Mouse (Mus musculus) lung, embryonic 15.5 days (tissue): ENCODE results near the gene Trim16. TPM values are rescaled to one million over a fixed set of nuclear protein-coding genes. Genes with fewer than 3 reads are reported as not detected.

Source experiments
- ATAC-seq: fragments of 200-750 bp; cut with Nextera tagmentation; 2 replicates; pipeline ENCODE4 v1.8.0; 2017; ENCODE audit warnings: moderate number of reproducible peaks, borderline replicate concordance; ENCODE audit not compliant: low FRiP score, low TSS enrichment; ENCODE audit errors: extremely low read depth
- H3K27ac ChIP-seq: fragments of 300-500 bp; sonication (generic); 2 replicates; pipeline ENCODE4 v1.5.1; 2015; ENCODE audit warnings: moderate library complexity, mild to moderate bottlenecking, inconsistent platforms
- H3K27me3 ChIP-seq: fragments of 300-500 bp; sonication (generic); 2 replicates; pipeline ENCODE4 v1.6.1; 2015; ENCODE audit warnings: inconsistent platforms
- H3K36me3 ChIP-seq: fragments of 300-500 bp; sonication (generic); 2 replicates; pipeline ENCODE4 v1.6.1; 2015; ENCODE audit warnings: inconsistent platforms
- H3K4me1 ChIP-seq: fragments of 300-500 bp; sonication (generic); 2 replicates; pipeline ENCODE4 v1.6.1; 2015; ENCODE audit warnings: inconsistent platforms
- H3K4me2 ChIP-seq: fragments of 300-500 bp; sonication (generic); 2 replicates; pipeline ENCODE4 v1.6.1; 2015; ENCODE audit warnings: inconsistent platforms, mild to moderate bottlenecking, moderate library complexity
- H3K4me3 ChIP-seq: fragments of 300-500 bp; sonication (generic); 2 replicates; pipeline ENCODE4 v1.5.1; 2015; ENCODE audit warnings: mild to moderate bottlenecking, inconsistent platforms
- H3K9ac ChIP-seq: fragments of 300-500 bp; sonication (generic); 2 replicates; pipeline ENCODE4 v1.6.1; 2015; ENCODE audit warnings: inconsistent platforms
- H3K9me3 ChIP-seq: fragments of 300-500 bp; sonication (generic); 2 replicates; pipeline ENCODE4 v1.6.1; 2016; ENCODE audit warnings: inconsistent platforms
- WGBS: fragments of 180-500 bp; shearing (Covaris S2); methylation state at CpG from one replicate; pipeline ENCODE4 v1.1.7; 2015; 5-methylcytosine and 5-hydroxymethylcytosine counted together
- polyA plus RNA-seq: library from polyadenylated mRNA; unstranded; fragments of >200 nt; fragmentation: Nextera tagmentation; extraction: Ambion mirVana; gene quantifications from 2 replicates; pipeline ENCODE4 v1.2.1, GENCODE M21; 2015

Gene Trim16
- 20.2 and 23.6 TPM in 2 replicates for polyA plus RNA-seq

DNA sequence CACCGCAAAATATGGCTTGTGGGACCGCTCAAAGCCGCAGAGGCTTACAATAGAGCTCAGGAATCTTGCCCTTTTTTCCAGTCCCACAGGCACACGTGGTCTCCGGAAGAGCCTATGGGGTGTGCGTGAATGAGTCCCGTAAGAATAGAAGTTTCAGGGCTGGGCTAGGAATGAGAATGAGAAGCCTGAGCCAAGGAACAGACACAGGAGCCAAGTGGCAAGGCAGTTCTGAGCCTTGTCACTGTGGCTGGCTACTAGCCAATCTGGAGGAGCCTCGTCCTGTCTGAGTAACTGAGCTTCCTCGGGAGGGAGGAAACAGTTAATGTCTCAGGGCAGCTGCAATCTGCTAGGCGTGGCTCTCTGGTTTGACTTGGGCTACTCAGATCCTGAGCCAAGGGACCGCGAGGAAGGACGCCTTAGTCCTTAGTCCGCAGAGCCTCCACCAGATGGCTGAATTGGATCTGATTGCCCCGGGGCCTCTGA lies at the start of gene Trim16:
Gene Trim16 (plus strand): TSS at position 173 of the 483 bp plus-strand sequence.
- peak within 1 kb of the TSS; percentile 87 for H3K27ac ChIP-seq
- H3K27me3 ChIP-seq: no peaks in the 10 kb centered on the region
- WGBS: 1% methylated on average over 15 of the region's 15 CpGs
- H3K4me1 ChIP-seq: peaks cover 32% of the 10 kb centered on the region
- H3K36me3 ChIP-seq: no peaks in the 10 kb centered on the region
- H3K4me2 ChIP-seq: peak within 1 kb of the TSS; percentile 79
- ATAC-seq: peak; percentile 89
- H3K4me3 ChIP-seq: peak within 1 kb of the TSS; percentile 54
- no peaks in the 10 kb centered on the region for H3K9me3 ChIP-seq
- peak within 1 kb of the TSS; percentile 41 for H3K9ac ChIP-seq

DNA sequence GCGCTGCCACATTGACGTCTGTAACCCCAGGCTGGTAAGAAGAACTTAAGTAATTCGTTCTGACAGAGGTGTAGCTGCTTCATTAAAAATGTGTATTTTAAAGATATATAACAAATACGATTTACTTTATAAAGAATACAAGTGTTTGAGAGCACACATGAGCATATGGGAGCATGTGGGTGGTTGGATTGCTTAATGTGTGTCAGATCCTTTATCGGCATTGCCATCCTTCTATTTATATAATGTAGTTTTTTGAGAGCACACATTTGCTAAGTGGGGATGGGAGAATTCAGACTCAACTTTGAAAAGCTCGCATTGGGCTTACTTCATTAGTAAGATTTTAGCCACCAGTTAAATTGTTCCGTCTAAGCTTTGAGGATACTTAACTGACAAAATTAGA lies 43.5 kb upstream of the Trim16 start:
- H3K27ac ChIP-seq: no peak overlapping the region
- no peak for ATAC-seq
- H3K4me1 ChIP-seq: no peaks in the 10 kb centered on the region
- H3K9me3 ChIP-seq: peaks cover 31% of the 10 kb centered on the region
- H3K9ac ChIP-seq: no peak overlapping the region
- 93% methylated on average over 7 of the region's 7 CpGs for WGBS
- peaks cover 44% of the 10 kb centered on the region for H3K36me3 ChIP-seq
- no peak overlapping the region for H3K4me2 ChIP-seq
- H3K27me3 ChIP-seq: no peaks in the 10 kb centered on the region
- H3K4me3 ChIP-seq: no peak overlapping the region

DNA sequence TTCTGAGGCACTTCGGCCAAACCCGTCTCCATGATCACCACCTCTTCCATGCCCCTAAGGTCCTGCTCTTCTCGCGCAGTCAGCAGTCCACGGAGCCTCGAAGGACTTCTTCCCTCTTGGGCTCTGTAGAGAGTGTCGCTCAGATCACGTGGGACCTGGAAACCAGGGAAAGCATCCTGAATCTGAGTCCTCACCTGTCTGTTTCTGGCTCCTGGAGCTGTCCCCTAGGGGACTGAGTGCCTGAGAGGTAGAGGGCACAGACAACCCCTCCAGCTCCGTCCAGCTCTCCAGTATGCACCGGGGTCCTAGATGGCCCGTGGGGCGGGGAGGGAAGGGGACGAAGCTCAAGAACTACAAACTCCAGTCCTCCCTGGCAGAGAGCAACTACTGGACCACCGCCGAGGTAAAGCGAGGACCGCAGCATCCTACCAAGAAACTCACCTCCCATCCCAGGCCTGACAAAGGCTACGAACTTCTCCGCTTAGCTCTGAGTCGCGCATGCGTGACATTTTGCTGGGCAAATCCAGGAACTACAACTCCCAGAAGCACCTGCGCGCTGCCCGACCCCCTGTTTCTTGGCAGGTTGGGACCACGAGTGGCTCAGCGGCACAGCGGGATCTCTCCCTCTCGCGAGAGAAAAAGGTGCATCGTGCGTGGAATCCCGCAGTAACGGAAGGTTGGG lies 31.0 kb upstream of the Trim16 start, which contains the start of gene Zfp286:
Gene Zfp286 (minus strand): TSS at position 528 of the 682 bp plus-strand sequence.
- peak within 1 kb of the TSS; percentile 50 for H3K9ac ChIP-seq
- H3K4me3 ChIP-seq: peak within 1 kb of the TSS; percentile 54
- peak; percentile 95 for ATAC-seq
- H3K27me3 ChIP-seq: no peaks in the 10 kb centered on the region
- H3K4me1 ChIP-seq: peaks cover 9% of the 10 kb centered on the region
- H3K4me2 ChIP-seq: peak within 1 kb of the TSS; percentile 75
- no peaks in the 10 kb centered on the region for H3K9me3 ChIP-seq
- no peak within 1 kb of the TSS; the same call in 1 of the 2 replicates for H3K27ac ChIP-seq
- WGBS: 5% methylated on average over 34 of the region's 34 CpGs
- H3K36me3 ChIP-seq: peaks cover 15% of the 10 kb centered on the region

DNA sequence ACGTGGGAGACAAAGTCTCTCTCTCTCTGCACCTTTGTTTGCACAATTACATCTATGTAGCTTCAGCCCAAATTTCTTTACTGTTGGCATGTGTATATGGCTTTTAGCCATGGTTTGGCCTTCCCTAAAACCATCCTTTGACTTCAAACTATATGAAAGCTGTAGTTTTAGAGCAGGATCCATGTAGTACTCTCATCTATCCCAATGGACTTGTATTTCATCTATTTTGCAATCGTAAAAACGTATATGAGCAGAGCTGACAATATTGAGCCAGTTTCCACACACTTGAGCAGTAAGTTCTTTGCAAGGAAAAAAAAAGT lies 30.5 kb upstream of the Trim16 start:
- Histone ChIP-seq H3K9ac (peak overlapping the region; percentile 26; the same call in 1 of the 2 replicates), H3K27me3 (no peaks in the 10 kb centered on the region), H3K36me3 (peaks cover 10% of the 10 kb centered on the region), H3K9me3 (no peaks in the 10 kb centered on the region), H3K4me2 (peak overlapping the region; percentile 75), H3K4me3 (peak overlapping the region; percentile 54), H3K27ac (no peak overlapping the region; the same call in 1 of the 2 replicates), H3K4me1 (peaks cover 9% of the 10 kb centered on the region)
- WGBS: 52% methylated on average over 3 of the region's 3 CpGs
- no peak for ATAC-seq

DNA sequence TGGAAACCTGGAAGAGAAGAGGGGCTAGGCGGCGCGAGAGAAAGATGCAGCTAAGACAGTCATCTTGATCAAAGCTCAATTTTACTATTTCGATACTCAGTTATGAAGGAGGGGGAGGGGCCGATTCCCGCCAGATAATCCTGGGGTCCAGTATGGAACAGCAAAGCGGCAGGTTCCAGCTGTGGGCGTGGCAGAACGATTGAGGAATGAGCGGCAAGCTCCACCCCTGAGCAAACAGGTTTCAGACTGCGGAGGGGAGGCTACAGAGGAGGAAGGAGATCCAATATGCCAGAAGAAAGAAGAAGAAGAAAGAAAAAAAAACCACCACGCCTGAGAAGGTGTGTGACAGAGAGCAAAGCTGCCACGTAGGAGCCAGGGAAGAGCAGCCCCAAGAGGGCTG lies 15.9 kb upstream of the Trim16 start:
- Histone ChIP-seq H3K27ac (no peak overlapping the region), H3K4me3 (no peak overlapping the region), H3K9ac (no peak overlapping the region), H3K9me3 (no peaks in the 10 kb centered on the region), H3K4me1 (no peaks in the 10 kb centered on the region), H3K27me3 (no peaks in the 10 kb centered on the region), H3K4me2 (peak overlapping the region; percentile 29), H3K36me3 (no peaks in the 10 kb centered on the region)
- ATAC-seq: no peak
- WGBS: 40% methylated on average over 13 of the region's 13 CpGs

DNA sequence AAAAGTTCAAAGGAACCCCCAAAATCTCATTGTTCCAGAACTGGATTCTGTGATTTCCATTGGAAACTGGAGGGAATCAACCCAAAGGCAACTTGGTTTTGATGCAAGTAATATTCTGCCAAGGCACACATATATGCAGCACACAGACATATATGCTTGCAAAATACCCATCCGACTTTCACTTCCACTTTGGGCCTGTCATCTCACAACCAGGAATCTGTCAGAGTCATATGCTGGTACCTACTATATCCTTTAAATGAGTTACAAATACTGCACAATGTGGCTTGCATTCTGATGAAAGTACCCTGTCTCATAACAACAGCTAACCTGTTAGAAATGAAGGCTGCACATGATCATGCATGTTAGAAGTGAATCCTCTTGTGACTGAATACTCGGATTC lies 12.1 kb upstream of the Trim16 start:
- no peak overlapping the region for H3K4me2 ChIP-seq
- no peaks in the 10 kb centered on the region for H3K27me3 ChIP-seq
- 83% methylated on average over 2 of the region's 2 CpGs for WGBS
- H3K4me3 ChIP-seq: no peak overlapping the region
- H3K27ac ChIP-seq: no peak overlapping the region
- H3K9ac ChIP-seq: no peak overlapping the region
- ATAC-seq: no peak
- no peaks in the 10 kb centered on the region for H3K4me1 ChIP-seq
- no peaks in the 10 kb centered on the region for H3K36me3 ChIP-seq
- H3K9me3 ChIP-seq: no peaks in the 10 kb centered on the region

DNA sequence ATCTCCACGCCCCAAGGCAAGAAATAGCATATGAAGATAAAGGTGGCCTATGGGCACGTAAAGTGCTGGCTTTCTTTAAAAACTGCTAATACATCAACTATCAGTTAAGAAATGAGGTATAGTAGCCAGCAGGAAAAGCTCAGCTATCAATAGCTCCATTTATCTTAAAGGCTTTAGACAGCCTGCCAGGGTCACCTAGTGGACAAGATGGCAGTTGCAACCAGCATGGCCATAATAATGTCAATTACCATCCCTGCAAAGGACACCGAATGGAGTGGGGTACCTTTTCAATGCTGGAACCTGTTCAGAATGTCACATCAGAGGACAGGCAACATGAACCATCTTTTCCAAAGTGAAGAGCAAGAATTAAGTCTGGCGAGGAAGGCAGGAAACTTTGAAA lies 10.8 kb upstream of the Trim16 start:
- H3K4me3 ChIP-seq: no peak overlapping the region
- no peaks in the 10 kb centered on the region for H3K27me3 ChIP-seq
- no peaks in the 10 kb centered on the region for H3K36me3 ChIP-seq
- peaks cover 11% of the 10 kb centered on the region; the same call in 1 of the 2 replicates for H3K4me1 ChIP-seq
- no peaks in the 10 kb centered on the region for H3K9me3 ChIP-seq
- ATAC-seq: no peak
- 63% methylated on average over 4 of the region's 4 CpGs for WGBS
- H3K9ac ChIP-seq: no peak overlapping the region
- H3K27ac ChIP-seq: no peak overlapping the region
- no peak overlapping the region for H3K4me2 ChIP-seq

DNA sequence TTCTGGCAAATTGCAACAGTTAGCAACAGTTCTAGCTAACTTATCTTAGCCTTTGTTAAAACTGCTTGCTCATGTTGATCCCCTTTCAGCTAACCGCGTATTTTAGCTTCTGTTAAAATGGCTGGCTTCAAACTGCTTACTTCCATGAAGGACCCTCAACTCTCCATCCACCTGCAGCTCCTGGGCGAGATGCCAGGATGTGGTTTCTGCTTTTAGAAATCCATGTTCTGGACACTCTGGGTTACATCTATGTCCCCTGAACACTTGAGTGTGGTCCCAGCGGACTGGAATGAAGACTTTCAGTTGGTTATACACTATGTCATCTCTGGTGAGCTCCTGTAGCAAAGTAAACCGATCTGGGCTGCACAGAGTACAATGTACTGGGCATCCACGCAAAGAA lies 7.8 kb upstream of the Trim16 start:
- Histone ChIP-seq H3K4me1 (peaks cover 24% of the 10 kb centered on the region), H3K4me3 (no peak overlapping the region), H3K9me3 (no peaks in the 10 kb centered on the region), H3K9ac (no peak overlapping the region), H3K27ac (no peak overlapping the region), H3K36me3 (no peaks in the 10 kb centered on the region), H3K4me2 (no peak overlapping the region), H3K27me3 (no peaks in the 10 kb centered on the region)
- WGBS: 68% methylated on average over 6 of the region's 6 CpGs
- no peak for ATAC-seq

DNA sequence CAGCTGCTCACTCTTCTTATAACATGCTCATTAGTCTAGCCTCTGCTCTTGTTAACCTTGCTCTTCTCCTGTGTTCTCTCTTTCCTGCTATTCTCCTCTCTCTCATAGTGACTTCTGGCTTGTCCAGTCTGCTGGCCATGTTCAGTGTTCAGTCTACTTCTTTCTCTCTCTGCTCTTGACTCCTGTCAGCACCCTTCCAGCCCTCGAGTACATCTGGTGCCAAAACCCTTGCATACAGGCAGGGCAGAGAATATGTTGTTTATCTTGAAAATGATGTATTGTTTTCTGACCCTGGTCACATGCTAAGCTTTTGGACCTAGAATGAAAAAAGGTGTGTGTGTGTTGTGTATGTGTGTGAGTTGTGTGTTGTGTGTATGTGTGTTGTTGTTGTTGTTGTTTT lies 6.5 kb upstream of the Trim16 start:
- Histone ChIP-seq H3K4me1 (peaks cover 24% of the 10 kb centered on the region), H3K4me2 (no peak overlapping the region), H3K36me3 (no peaks in the 10 kb centered on the region), H3K4me3 (no peak overlapping the region), H3K27ac (peak overlapping the region; percentile 61), H3K9ac (no peak overlapping the region), H3K27me3 (no peaks in the 10 kb centered on the region), H3K9me3 (no peaks in the 10 kb centered on the region)
- no peak for ATAC-seq
- 17% methylated on average over 1 of the region's 1 CpGs for WGBS

DNA sequence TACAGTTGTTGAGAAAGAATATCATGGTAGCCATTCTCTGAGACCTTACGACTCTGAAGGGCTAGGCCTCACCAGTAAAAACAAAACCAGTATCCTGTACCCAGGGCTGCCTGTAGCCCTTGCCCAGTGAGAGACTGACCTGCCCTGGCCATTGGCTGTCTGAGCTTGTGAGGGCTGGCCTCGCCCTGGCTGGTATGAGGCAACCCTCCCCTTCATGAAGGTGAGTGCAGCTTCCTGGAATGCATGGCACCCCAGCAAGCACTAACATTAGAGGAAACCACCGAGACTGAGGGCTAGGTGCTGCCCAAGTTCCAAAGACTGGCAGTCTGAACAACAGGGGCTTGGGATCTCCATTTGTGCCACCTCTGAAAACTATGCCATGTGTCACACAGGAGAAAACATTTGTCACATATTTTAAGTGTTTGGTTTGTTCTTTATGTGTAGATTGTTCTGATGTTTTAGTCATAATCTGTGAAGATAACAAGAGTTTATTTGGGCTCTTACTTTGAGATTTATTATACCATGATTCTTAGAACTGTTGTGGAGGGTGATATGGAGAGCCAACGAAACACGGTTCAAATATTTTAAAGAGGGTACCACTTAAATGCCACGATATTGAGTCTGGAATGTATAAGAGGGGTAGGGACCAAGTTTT lies 5.9 kb upstream of the Trim16 start:
- ATAC-seq: peak; percentile 79
- peaks cover 24% of the 10 kb centered on the region for H3K4me1 ChIP-seq
- H3K9ac ChIP-seq: no peak overlapping the region
- no peak overlapping the region for H3K4me2 ChIP-seq
- 35% methylated on average over 6 of the region's 6 CpGs for WGBS
- H3K4me3 ChIP-seq: no peak overlapping the region
- no peaks in the 10 kb centered on the region for H3K36me3 ChIP-seq
- peak overlapping the region; percentile 61 for H3K27ac ChIP-seq
- no peaks in the 10 kb centered on the region for H3K27me3 ChIP-seq
- no peaks in the 10 kb centered on the region for H3K9me3 ChIP-seq

DNA sequence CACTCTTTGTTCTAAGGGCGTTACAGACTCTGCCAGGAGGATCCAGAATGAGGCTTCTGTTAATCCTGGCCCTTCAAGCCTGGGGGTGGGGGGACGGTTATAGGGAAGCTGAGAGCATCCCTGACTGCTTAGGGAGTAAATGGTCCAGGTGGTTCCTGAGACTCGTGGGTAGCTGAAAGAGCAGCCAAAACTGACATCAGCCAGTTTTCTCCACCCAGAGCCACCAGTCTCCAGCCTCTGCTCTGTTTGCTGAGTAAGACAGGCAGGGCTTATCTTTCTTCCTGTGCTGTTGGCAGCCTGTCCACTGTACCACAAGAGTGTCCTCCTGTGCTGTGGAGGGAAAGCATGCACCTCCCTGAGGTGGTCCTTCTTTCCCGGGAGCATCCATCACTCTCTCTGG lies 5.4 kb upstream of the Trim16 start:
- Histone ChIP-seq H3K27ac (peak overlapping the region; percentile 61), H3K4me3 (no peak overlapping the region), H3K4me2 (no peak overlapping the region), H3K9ac (no peak overlapping the region), H3K9me3 (no peaks in the 10 kb centered on the region), H3K36me3 (no peaks in the 10 kb centered on the region), H3K27me3 (no peaks in the 10 kb centered on the region), H3K4me1 (peaks cover 28% of the 10 kb centered on the region)
- no peak for ATAC-seq
- 31% methylated on average over 4 of the region's 4 CpGs for WGBS

DNA sequence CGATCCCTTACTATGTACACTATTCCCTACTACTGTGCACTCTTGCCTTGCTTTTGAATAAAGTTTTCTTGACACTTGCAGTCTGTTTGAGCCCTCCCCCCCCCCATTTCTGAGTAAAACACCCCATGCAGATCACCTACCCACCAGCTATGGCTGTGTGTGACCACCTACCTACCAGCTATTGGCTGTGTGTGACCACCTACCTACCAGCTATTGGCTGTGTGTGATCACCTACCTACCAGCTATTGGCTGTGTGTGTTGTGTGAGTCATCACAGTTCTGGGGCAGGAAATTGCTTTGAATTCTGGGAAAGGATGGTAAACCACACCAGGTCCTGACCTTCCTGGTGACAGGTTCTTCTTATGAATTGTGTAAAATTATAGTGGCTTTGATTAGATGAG lies 4.6 kb upstream of the Trim16 start:
- Histone ChIP-seq H3K36me3 (no peaks in the 10 kb centered on the region), H3K27ac (no peak overlapping the region), H3K4me2 (no peak overlapping the region), H3K4me1 (peaks cover 36% of the 10 kb centered on the region), H3K27me3 (no peaks in the 10 kb centered on the region), H3K9ac (no peak overlapping the region), H3K9me3 (no peaks in the 10 kb centered on the region), H3K4me3 (no peak overlapping the region)
- 79% methylated on average over 1 of the region's 1 CpGs for whole genome bisulfite sequencing
- ATAC-seq: no peak
